12 mouse cellular contexts compared by ENCODE assay signal in the genomic region with DNA sequence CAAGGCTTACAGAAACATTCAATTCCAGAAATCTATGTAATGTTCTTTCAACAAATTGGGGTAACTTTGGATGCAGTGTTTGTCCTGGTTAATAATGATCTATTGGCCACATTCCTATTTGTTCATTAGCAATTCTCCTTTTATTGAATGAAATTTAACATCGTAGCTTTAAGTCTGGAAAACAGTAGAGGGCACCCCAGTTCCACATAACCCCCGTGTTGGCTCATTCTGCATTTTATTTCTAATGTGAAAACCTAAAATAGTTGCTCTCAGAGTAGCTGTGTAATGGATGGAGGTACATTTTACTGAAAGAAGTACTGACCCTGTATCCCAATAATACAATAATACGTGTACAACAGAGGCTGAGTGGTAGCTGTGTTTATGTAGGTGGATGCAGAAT. TPM values are rescaled to one million over a fixed set of nuclear protein-coding genes. Genes with fewer than 3 reads are reported as not detected.
DNase-seq lines count a peak whose midpoint lies in the region; ATAC-seq and TF ChIP-seq lines count a peak whose summit lies in the region.
"Had no signal": no experiment of that assay in that cellular context is flagged by ENCODE, and none has a peak within 500 bp of the region (broad histone marks: within the 10 kb centered on the region; RNA-seq: fewer than 3 reads in every experiment).

No protein-coding gene starts in this region.

- H3K4me1 ChIP-seq in hindbrain, postnatal 0 days (ENCODE audit: insufficient read depth, low read length): no peaks in the 10 kb centered on the region
- H3K4me1 ChIP-seq in hindbrain, embryonic 10.5 days (replicated peaks): peaks cover 16% of the 10 kb centered on the region
- no peaks in the 10 kb centered on the region for H3K4me1 ChIP-seq in embryonic facial prominence, embryonic 14.5 days (ENCODE audit: control insufficient read depth, insufficient read depth, low read length)

- H3K9ac ChIP-seq in hindbrain, postnatal 0 days (replicated peaks; ENCODE audit: low read length): no peak overlapping the region
- H3K9ac ChIP-seq in embryonic facial prominence, embryonic 14.5 days (ENCODE audit: low read depth, low read length): no peak overlapping the region
- H3K9ac ChIP-seq: heart, embryonic 13.5 days had no signal

- TF ChIP-seq CTCF in hindbrain, postnatal 0 days (IDR thresholded peaks at IDR 0.05; ENCODE audit: low read depth): peak; percentile 75

- H3K4me2 ChIP-seq in hindbrain, postnatal 0 days (ENCODE audit: low read depth, low read length): no peak overlapping the region
- no peak overlapping the region for H3K4me2 ChIP-seq in embryonic facial prominence, embryonic 14.5 days (ENCODE audit: low read depth, low read length)
- H3K4me2 ChIP-seq: heart, embryonic 13.5 days had no signal

- 19% methylated on average over 3 of the region's 3 CpGs for WGBS in hindbrain, postnatal 0 days
- 40% methylated on average over 3 of the region's 3 CpGs for WGBS in hindbrain, embryonic 10.5 days
- WGBS in embryonic facial prominence, embryonic 14.5 days: 30% methylated on average over 3 of the region's 3 CpGs

- ATAC-seq in hindbrain, postnatal 0 days: no peak
- no peak for ATAC-seq in embryonic facial prominence, embryonic 14.5 days (ENCODE audit: low read depth)

- H3K4me3 ChIP-seq in hindbrain, postnatal 0 days (ENCODE audit: low read length): no peak overlapping the region
- H3K4me3 ChIP-seq in hindbrain, embryonic 10.5 days: no peak overlapping the region
- no peak overlapping the region for H3K4me3 ChIP-seq in embryonic facial prominence, embryonic 14.5 days (ENCODE audit: low read depth, low read length)
- H3K4me3 ChIP-seq: heart, embryonic 13.5 days had no signal

- peaks cover 24% of the 10 kb centered on the region for H3K27me3 ChIP-seq in hindbrain, postnatal 0 days (ENCODE audit: insufficient read depth, low read length)
- H3K27me3 ChIP-seq in hindbrain, embryonic 10.5 days (ENCODE audit: insufficient read depth, poor library complexity, severe bottlenecking): peaks cover 37% of the 10 kb centered on the region
- H3K27me3 ChIP-seq in embryonic facial prominence, embryonic 14.5 days (replicated peaks; ENCODE audit: control insufficient read depth, insufficient read depth, low read length): peaks cover 41% of the 10 kb centered on the region

- no peaks in the 10 kb centered on the region for H3K9me3 ChIP-seq in hindbrain, postnatal 0 days (ENCODE audit: low read length)
- H3K9me3 ChIP-seq in hindbrain, embryonic 10.5 days: no peaks in the 10 kb centered on the region
- H3K9me3 ChIP-seq in embryonic facial prominence, embryonic 14.5 days (ENCODE audit: control insufficient read depth, low read length): no peaks in the 10 kb centered on the region
- H3K9me3 ChIP-seq: heart, embryonic 13.5 days had no signal

- peak; percentile 84 for DNase-seq in hindbrain, postnatal 0 days (ENCODE audit: low spot score)
- no peak for DNase-seq in hindbrain, embryonic 10.5 days (ENCODE audit: low spot score)
- peak; percentile 48 for DNase-seq in right cerebral cortex, adult 18-20 months
- no peak for DNase-seq in right cerebral cortex, postnatal 36 days (ENCODE audit: low spot score in 2 of 2)
- peak; percentile 20 for DNase-seq in embryonic facial prominence, embryonic 14.5 days (ENCODE audit: low spot score)
- DNase-seq in urinary bladder, postnatal 4 days (ENCODE audit: low spot score in 2 of 2): no peak
- no peak for DNase-seq in heart, adult 9 months (ENCODE audit: low spot score in 2 of 2)
- DNase-seq: kidney, postnatal 25 days; lung, adult 2 months; thymus, postnatal 36 days had no signal

- H3K27ac ChIP-seq in hindbrain, postnatal 0 days: no peak overlapping the region
- H3K27ac ChIP-seq in hindbrain, embryonic 10.5 days: no peak overlapping the region
- no peak overlapping the region for H3K27ac ChIP-seq in embryonic facial prominence, embryonic 14.5 days (replicated peaks; ENCODE audit: low read depth, low read length)
- H3K27ac ChIP-seq: heart, embryonic 13.5 days had no signal

- H3K36me3 ChIP-seq in hindbrain, postnatal 0 days (ENCODE audit: insufficient read depth, low read length): no peaks in the 10 kb centered on the region
- no peaks in the 10 kb centered on the region for H3K36me3 ChIP-seq in hindbrain, embryonic 10.5 days
- no peaks in the 10 kb centered on the region for H3K36me3 ChIP-seq in embryonic facial prominence, embryonic 14.5 days (ENCODE audit: control insufficient read depth, insufficient read depth, low read length)
- H3K36me3 ChIP-seq: heart, embryonic 13.5 days had no signal

RNA-seq across cellular contexts. Expression of a gene that starts 3.1 kb away (rescaled TPM):
- total RNA-seq in hindbrain, postnatal 0 days (2014; rRNA removed): 81.0 and 83.5 TPM in 2 replicates
- polyA plus RNA-seq in hindbrain, postnatal 0 days (2015; fragmentation: Nextera tagmentation; extraction: Ambion mirVana): 83.0 and 86.7 TPM in 2 replicates
- 0.27 and 0.46 TPM in 2 replicates for polyA plus RNA-seq in hindbrain, embryonic 10.5 days (2016; fragmentation: Nextera tagmentation; extraction: Ambion mirVana)
- 1.6 and 1.7 TPM in 2 replicates for polyA plus RNA-seq in embryonic facial prominence, embryonic 14.5 days (2014; fragmentation: Nextera tagmentation; extraction: Ambion mirVana)
- total RNA-seq: MEL had no signal
- polyA plus RNA-seq: lung, adult 2 months had no signal

Comparison
In these comparisons a context has a peak if more than half of its experiments do, and no peak if none do; other contexts are left out.
1. DNase-seq: peak in hindbrain, postnatal 0 days (single experiment), right cerebral cortex, adult 18-20 months (single experiment) and embryonic facial prominence, embryonic 14.5 days (single experiment); none in hindbrain, embryonic 10.5 days (single experiment), right cerebral cortex, postnatal 36 days (0 of 2), urinary bladder, postnatal 4 days (0 of 2) and heart, adult 9 months (0 of 2).
2. RNA of a gene that starts 3.1 kb away (polyA plus RNA-seq): 83.0 to 86.7 TPM in hindbrain, postnatal 0 days; 1.6 to 1.7 TPM in embryonic facial prominence, embryonic 14.5 days and 0.27 to 0.46 TPM in hindbrain, embryonic 10.5 days; every median in the first group is over 10 times any median in the second.